Mouse (Mus musculus): ENCODE results near the gene Slc39a1. TPM values are rescaled to one million over a fixed set of nuclear protein-coding genes. Genes with fewer than 3 reads are reported as not detected.
"Not testable (repeated sequence)": the region's sequence is repeated elsewhere in the genome, so short reads cannot be mapped to it uniquely, and the experiment has no call there.

The Slc39a1 gene
- total RNA-seq, 2 experiments from 2014 or later = 41.6 to 50.6 TPM

GRCm38 (mm10) chr3:90245406-90245805, 2.6 kb upstream of the Slc39a1 start:
- DNase-seq = no peak
- Histone ChIP-seq H3K27ac (no peak overlapping the region), H3K4me3 (no peak overlapping the region)
- no peak for TF ChIP-seq CTCF (IDR thresholded peaks at IDR 0.05)
- intact Hi-C loops (cut with DNase I) = no loop called here

- no peak for TF ChIP-seq CTCF (IDR thresholded peaks at IDR 0.05)
- peak overlapping the region; percentile 84 for H3K4me3 ChIP-seq
- no peak for DNase-seq
- intact Hi-C loops (cut with DNase I) = no loop called here
- H3K27ac ChIP-seq = peak overlapping the region; percentile 99
Measured at GRCm38 (mm10) chr3:90247630-90247959, 377 bp upstream of the Slc39a1 start.

- H3K27ac ChIP-seq = peak overlapping the region; percentile 99
- no peak for TF ChIP-seq CTCF (IDR thresholded peaks at IDR 0.05)
- DNase-seq = peak; percentile 52
- intact Hi-C loops (cut with DNase I) = no loop called here
- H3K4me3 ChIP-seq = peak overlapping the region; percentile 84
Measured at GRCm38 (mm10) chr3:90248746-90249100, 751 bp downstream of the Slc39a1 start.

GRCm38 (mm10) chr3:90250791-90251190, 2.8 kb downstream of the Slc39a1 start:
- no peak for TF ChIP-seq CTCF (IDR thresholded peaks at IDR 0.05)
- intact Hi-C loops (cut with DNase I) = no loop called here

GRCm38 (mm10) chr3:90251731-90252226, 3.8 kb downstream of the Slc39a1 start:
- peak; percentile 59 for DNase-seq
- intact Hi-C loops (cut with DNase I) = not testable (repeated sequence)
- Histone ChIP-seq H3K4me3 (peak overlapping the region; percentile 11; the same call in 1 of the 2 replicates), H3K27ac (peak overlapping the region; percentile 80)

More at GRCm38 (mm10) chr3:90250791-90251190, 2.8 kb downstream of the Slc39a1 start:
- H3K27ac ChIP-seq = peak overlapping the region; percentile 80; the same call in 1 of the 2 replicates
- no peak for DNase-seq
- H3K4me3 ChIP-seq = no peak overlapping the region

- intact Hi-C loops (cut with DNase I); H3K4me3 ChIP-seq: not testable (repeated sequence)
- peak; percentile 18 for DNase-seq
- H3K27ac ChIP-seq = peak overlapping the region; percentile 81
Measured at GRCm38 (mm10) chr3:90252659-90253058, 4.7 kb downstream of the Slc39a1 start.

- DNase-seq; intact Hi-C loops (cut with DNase I): not testable (repeated sequence)
- Histone ChIP-seq H3K4me3 (peak overlapping the region; percentile 99), H3K27ac (peak overlapping the region; percentile 81)
Measured at GRCm38 (mm10) chr3:90253174-90253573, 5.2 kb downstream of the Slc39a1 start.

- intact Hi-C loops (cut with DNase I) = no loop called here
- no peak for TF ChIP-seq CTCF (IDR thresholded peaks at IDR 0.05)
- peak; percentile 97 for DNase-seq
- Histone ChIP-seq H3K27ac (peak within 1 kb of the TSS; percentile 96), H3K4me3 (peak within 1 kb of the TSS; percentile 99)
Measured at GRCm38 (mm10) chr3:90253653-90254418, 5.9 kb downstream of the Slc39a1 start, which contains the start of gene Crtc2. Gene Crtc2 (plus strand): TSS chr3:90254163.

- TF ChIP-seq CTCF (IDR thresholded peaks at IDR 0.05) = no peak
- DNase-seq = peak; percentile 74
Measured at GRCm38 (mm10) chr3:90254419-90255193, 6.6 kb downstream of the Slc39a1 start.

GRCm38 (mm10) chr3:90255194-90255565, 7.2 kb downstream of the Slc39a1 start:
- H3K27ac ChIP-seq = peak overlapping the region; percentile 96
- TF ChIP-seq CTCF (IDR thresholded peaks at IDR 0.05) = no peak
- DNase-seq = peak; percentile 2
- H3K4me3 ChIP-seq = peak overlapping the region; percentile 99
- intact Hi-C loops (cut with DNase I) = no loop called here

More at GRCm38 (mm10) chr3:90254419-90255193, 6.6 kb downstream of the Slc39a1 start:
- H3K4me3 ChIP-seq = peak overlapping the region; percentile 99
- intact Hi-C loops (cut with DNase I) = no loop called here
- peak overlapping the region; percentile 96 for H3K27ac ChIP-seq

GRCm38 (mm10) chr3:90255784-90256353, 7.9 kb downstream of the Slc39a1 start:
- Histone ChIP-seq H3K4me3 (no peak overlapping the region), H3K27ac (no peak overlapping the region)
- intact Hi-C loops (cut with DNase I) = no loop called here
- peak; percentile 14 for DNase-seq
- no peak for TF ChIP-seq CTCF (IDR thresholded peaks at IDR 0.05)

GRCm38 (mm10) chr3:90256731-90257530, 9.0 kb downstream of the Slc39a1 start:
- no peak for TF ChIP-seq CTCF (IDR thresholded peaks at IDR 0.05)
- DNase-seq = peak; percentile 42
- no peak overlapping the region for H3K4me3 ChIP-seq
- H3K27ac ChIP-seq = no peak overlapping the region
- intact Hi-C loops (cut with DNase I) = no loop called here

Measured in gastrocnemius, adult 2 months (tissue).